Mouse (Mus musculus) Patski (cell line): Measurements from ENCODE around the gene Gsdma2. TPM values are rescaled to one million over a fixed set of nuclear protein-coding genes. Genes with fewer than 3 reads are reported as not detected.
"Not testable (repeated sequence)": the region's sequence is repeated elsewhere in the genome, so short reads cannot be mapped to it uniquely, and the experiment has no call there.

Experiments used
- ATAC-seq: fragments of 100-300 bp; one replicate; pipeline ENCODE4 v1.8.0; 2021
- CTCF ChIA-PET: fragments of 350-600 bp; sonication (Branson Sonifier 250); formaldehyde crosslinking; loops from one replicate; lab custom pipeline; 2022; ENCODE audit warnings: inconsistent platforms; lab: Charles Lee
- POLR2A ChIA-PET: fragments of 350-600 bp; sonication (Branson Sonifier 250); formaldehyde crosslinking; loops from one replicate; lab custom pipeline; 2022; ENCODE audit warnings: antibody characterized with exemption, inconsistent platforms; lab: Charles Lee
- DNase-seq: peaks from one replicate; pipeline ENCODE4 v3.0.0-alpha.2; 2011; ENCODE audit warnings: low read depth, low spot score
- H3K27me3 ChIP-seq: fragments of 371-371 bp; one replicate; pipeline ENCODE4 v1.5.1; 2021
- CTCF ChIP-seq: fragments of 100-300 bp; IDR thresholded peaks from one replicate; pipeline ENCODE4 v1.5.1; 2021
- in situ Hi-C: fragments of 300-500 bp; cut with MboI; formaldehyde crosslinking; loops from 3 replicates; pipeline ENCODE4 v1.11.1; 2018; ENCODE audit warnings: low pct_unique_long_range_greater_than_20kb, mixed read lengths
- polyA plus RNA-seq: library from polyadenylated mRNA; unstranded; gene quantifications from one replicate; pipeline ENCODE4 v1.2.3, GENCODE M21; 2021

Gsdma2 gene
- polyA plus RNA-seq: not detected

DNA sequence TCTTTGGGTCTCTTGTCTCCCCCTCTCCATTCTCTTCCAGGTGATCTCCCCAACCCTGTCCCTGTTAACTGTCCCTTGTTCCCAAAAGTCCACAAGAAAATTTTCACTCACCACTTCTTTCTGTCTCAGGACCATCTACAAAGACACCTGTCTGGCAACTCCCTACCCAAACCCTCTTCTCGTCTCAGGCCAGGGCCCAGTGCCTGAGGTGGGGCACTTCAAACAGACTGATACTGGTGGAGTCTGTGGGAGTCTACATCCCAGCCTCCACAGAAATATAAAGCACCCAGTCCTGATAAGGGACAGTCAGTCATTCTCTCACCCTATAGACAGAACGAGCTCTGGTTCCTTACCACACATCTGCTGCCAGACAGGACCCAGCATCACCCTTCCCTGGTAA, at the start of gene Gsdma2:
Gsdma2 (plus strand) TSS at position 301 of the 400 bp plus-strand sequence.
- ATAC-seq (no peak), DNase-seq (no peak)
- ChIA-PET CTCF (no interaction called here), POLR2A (no interaction called here)
- peaks cover 33% of the 10 kb centered on the region for H3K27me3 ChIP-seq
- no peak for TF ChIP-seq CTCF
- in situ Hi-C loops: no loop called here

DNA sequence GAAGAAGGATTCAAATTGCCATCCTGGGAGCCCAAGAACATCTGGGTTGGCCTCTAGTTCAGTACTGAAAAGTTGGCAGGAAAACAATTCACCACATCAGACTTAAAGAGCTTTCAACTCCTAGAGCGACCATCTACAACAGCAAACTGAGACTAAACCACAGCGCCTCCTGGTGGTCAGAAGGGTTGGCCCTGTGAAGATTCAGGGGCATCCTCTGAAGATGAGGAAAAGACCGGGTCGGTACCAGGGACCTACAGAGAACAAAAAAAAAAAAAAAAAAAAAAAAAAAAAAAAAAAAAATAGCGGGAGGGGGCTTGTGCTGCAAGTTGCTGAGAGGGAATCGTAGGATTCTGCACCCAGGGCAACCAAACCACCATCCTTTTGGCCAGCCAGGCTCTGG, 49.2 kb upstream of the Gsdma2 start:
- H3K27me3 ChIP-seq: peaks cover 28% of the 10 kb centered on the region
- DNase-seq (no peak), ATAC-seq (no peak)
- ChIA-PET CTCF (interaction anchor here (1.0 to 2.0 kb wide), 4 partner anchors 9 to 43 kb away, joined by 3 to 10 read pairs (median 4); partner anchors contain the start of gene Ormdl3), POLR2A (no interaction called here)
- in situ Hi-C loops: no loop called here
- peak; percentile 87 for TF ChIP-seq CTCF

DNA sequence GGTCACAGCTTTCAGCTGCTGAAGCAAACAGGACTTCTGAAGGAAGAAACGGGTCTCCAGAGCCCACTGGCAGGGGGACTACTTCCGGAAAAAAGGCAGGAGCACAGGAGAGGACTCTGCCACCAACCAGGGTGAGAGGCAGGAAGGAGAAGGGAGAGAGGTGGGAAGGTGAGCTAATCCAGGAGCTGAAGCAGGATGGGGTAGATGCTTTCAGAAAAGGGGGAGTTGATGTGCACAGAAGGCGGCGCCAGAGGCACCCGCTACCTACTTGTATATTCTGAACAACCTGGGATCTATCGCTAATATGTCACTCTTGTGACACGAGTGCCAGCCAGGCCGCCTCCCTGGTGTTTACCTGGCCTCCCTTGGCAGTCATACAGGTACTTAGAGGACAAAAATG, 48.6 kb upstream of the Gsdma2 start, which contains the start of gene Lrrc3c:
Lrrc3c (plus strand) TSS at position 301 of the 400 bp plus-strand sequence.
- in situ Hi-C loops: no loop called here
- H3K27me3 ChIP-seq: peaks cover 30% of the 10 kb centered on the region
- CTCF ChIA-PET: interaction anchor here (1.3 to 2.0 kb wide), 3 partner anchors 8 to 43 kb away, joined by 3 to 10 read pairs (median 6); no protein-coding TSS in a partner anchor
- no peak for DNase-seq
- ATAC-seq: no peak
- POLR2A ChIA-PET: no interaction called here
- no peak for TF ChIP-seq CTCF

- CTCF ChIA-PET: interaction anchor here (2.1 kb wide), 1 partner anchor 47 kb away, joined by 5 read pairs; no protein-coding TSS in a partner anchor
- no peak for DNase-seq
- in situ Hi-C loops: no loop called here
- TF ChIP-seq CTCF: no peak
- POLR2A ChIA-PET: no interaction called here
- no peak for ATAC-seq
- H3K27me3 ChIP-seq: peaks cover 30% of the 10 kb centered on the region
These were observed 47.7 kb upstream of the Gsdma2 start for GRCm38 (mm10) chr11:98598851-98599290.

GRCm38 (mm10) chr11:98599291-98599690, 47.3 kb upstream of the Gsdma2 start:
- CTCF ChIA-PET: interaction anchor here (2.1 kb wide), 1 partner anchor 47 kb away, joined by 5 read pairs; no protein-coding TSS in a partner anchor
- TF ChIP-seq CTCF: no peak
- in situ Hi-C loops: no loop called here
- H3K27me3 ChIP-seq: peaks cover 33% of the 10 kb centered on the region
- DNase-seq (no peak), ATAC-seq (no peak)
- POLR2A ChIA-PET: no interaction called here

DNA sequence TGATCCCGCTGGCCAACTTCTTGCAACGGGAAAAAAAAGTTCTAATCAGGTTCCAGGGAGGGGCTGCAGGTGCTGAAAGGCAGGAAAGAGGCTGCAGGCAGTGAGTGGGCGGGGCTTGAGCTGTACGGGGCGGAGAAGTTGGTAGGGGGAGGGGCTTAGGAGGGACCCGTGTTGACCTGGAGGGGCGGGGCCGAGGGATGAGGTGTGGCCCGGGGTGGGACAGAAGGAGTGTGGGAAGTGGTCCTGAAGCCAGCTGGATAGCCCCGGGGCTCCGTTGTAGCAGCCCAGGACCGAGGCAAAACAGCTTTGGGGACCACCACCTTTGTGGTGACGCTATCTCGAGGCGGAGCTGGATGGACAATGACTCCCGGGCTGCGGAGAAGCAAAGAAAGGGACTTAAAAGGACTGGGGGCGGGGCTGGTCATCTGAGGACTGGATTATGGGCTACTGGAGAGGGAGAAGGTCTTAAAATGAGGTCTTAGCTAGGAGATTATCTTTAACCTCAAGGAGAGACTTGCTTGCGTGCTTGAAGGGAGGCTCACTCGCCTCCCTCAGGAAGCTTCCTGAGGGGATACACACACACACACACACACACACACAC, 44.4 kb upstream of the Gsdma2 start:
- ATAC-seq (no peak), DNase-seq (no peak)
- in situ Hi-C loops: loop anchor here (5.0 kb wide), 1 partner anchor 35 kb away; no protein-coding TSS in a partner anchor
- no peak for TF ChIP-seq CTCF
- ChIA-PET CTCF (no interaction called here), POLR2A (no interaction called here)
- H3K27me3 ChIP-seq: peaks cover 37% of the 10 kb centered on the region

- no peak for ATAC-seq
These were observed 42.6 kb upstream of the Gsdma2 start for GRCm38 (mm10) chr11:98603953-98604352.

DNA sequence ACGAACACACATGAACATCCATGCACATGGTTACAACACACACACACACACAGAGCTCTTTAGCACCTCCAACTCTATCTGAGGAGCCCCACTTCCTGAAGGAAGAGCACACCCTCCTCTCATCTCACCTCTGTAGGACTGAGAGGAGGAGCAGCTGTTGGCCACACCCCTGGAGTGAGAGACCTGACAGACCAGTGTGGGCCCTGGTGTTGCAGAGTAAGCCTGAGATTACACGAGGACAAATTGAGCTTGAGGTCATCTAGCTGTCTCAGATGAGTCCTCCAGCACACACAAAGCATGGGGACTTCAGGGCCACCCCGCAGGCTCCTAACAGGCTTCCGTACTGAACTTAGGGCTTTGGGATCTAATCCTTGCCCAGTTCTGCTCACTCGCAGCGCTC, 41.6 kb upstream of the Gsdma2 start:
- H3K27me3 ChIP-seq: peaks cover 29% of the 10 kb centered on the region
- in situ Hi-C loops: loop anchor here (5.0 kb wide), 2 partner anchors 32 to 57 kb away; partner anchors contain the start of gene Gsdma
- ATAC-seq, POLR2A ChIA-PET, DNase-seq: not testable (repeated sequence)
- CTCF ChIA-PET: interaction anchor here (1.6 kb wide), 1 partner anchor 77 kb away, joined by 5 read pairs; the partner anchor contains the start of gene Psmd3

More at GRCm38 (mm10) chr11:98603953-98604352, 42.6 kb upstream of the Gsdma2 start:
- DNase-seq: no peak
- peaks cover 31% of the 10 kb centered on the region for H3K27me3 ChIP-seq
- in situ Hi-C loops: loop anchor here (5.0 kb wide), 1 partner anchor 33 kb away; no protein-coding TSS in a partner anchor
- peak; percentile 36 for TF ChIP-seq CTCF
- ChIA-PET POLR2A (no interaction called here), CTCF (no interaction called here)

DNA sequence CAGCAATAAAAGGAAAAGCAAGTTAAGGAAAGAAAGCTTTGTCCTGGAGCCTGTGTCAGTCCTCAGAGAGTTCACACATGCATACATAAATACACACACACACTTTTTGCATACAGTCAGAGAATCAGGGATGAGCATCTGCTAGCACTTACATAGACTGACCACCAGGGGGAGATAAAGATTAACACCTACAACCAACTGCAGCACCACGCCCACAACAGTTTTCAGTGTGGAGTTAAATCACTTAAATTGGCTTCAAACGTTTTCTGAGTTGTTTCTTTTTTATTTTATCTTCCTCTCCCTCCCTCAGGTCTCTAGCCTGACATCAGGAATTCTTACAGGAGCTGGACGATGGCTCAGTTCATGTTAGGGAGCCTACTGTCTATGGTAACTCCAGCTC, 39.8 kb upstream of the Gsdma2 start:
- peak; percentile 70 for TF ChIP-seq CTCF
- ChIA-PET CTCF (interaction anchor here (0.9 to 1.6 kb wide), 5 partner anchors 10 to 81 kb away, joined by 3 to 6 read pairs (median 4); partner anchors contain the start of gene Psmd3), POLR2A (no interaction called here)
- ATAC-seq: no peak
- peaks cover 28% of the 10 kb centered on the region for H3K27me3 ChIP-seq
- in situ Hi-C loops: loop anchor here (5.0 kb wide), 1 partner anchor 56 kb away; the partner anchor contains the start of gene Gsdma
- DNase-seq: no peak

DNA sequence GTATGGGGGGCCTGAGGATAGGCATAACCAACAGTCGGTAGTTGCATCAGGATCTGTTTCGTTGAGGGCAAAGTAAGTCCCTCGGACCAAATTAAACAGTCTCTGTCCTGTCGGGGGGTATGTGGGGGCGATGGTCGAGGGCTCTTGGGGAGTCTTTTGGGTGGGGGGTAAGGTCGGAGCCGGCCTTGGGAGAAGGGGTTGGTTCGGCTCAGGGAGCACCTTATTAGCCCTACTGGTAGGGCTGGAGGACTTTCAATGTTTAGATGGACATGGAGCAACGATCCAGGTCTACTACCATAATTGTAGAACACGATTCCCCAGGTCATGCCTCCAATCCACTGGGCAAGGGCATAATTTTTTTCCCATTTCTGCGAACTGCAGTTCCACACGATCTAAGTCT, 25.8 kb upstream of the Gsdma2 start:
- CTCF ChIA-PET: no interaction called here
- in situ Hi-C loops: no loop called here
- no peak for DNase-seq
- POLR2A ChIA-PET: no interaction called here
- no peak for TF ChIP-seq CTCF
- H3K27me3 ChIP-seq: no peaks in the 10 kb centered on the region
- no peak for ATAC-seq

DNA sequence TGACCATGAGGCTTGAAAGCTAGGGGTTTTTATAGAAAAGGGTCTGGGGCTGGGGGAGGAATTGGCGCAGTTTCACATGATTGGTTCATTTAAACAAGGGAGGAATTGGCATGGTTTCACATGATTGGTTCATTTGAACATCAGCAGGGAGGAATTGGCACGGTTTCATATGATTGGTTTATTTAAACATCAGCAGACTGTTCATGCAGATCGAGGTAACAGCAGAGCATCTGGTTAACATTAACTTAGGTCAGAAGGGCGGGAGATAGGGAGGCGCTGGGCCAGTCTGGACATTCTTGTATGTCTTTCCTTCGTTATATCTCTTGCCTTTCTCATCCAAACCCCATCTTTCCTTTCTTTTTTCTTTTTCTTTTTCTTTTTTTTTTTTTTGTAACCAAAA, 22.6 kb upstream of the Gsdma2 start:
- in situ Hi-C loops, POLR2A ChIA-PET, H3K27me3 ChIP-seq, DNase-seq, CTCF ChIA-PET, ATAC-seq: not testable (repeated sequence)

GRCm38 (mm10) chr11:98624381-98624780, 22.2 kb upstream of the Gsdma2 start:
- ATAC-seq, CTCF ChIA-PET, DNase-seq, in situ Hi-C loops, H3K27me3 ChIP-seq, POLR2A ChIA-PET: not testable (repeated sequence)
